In genomic region chr4:155086108-155087024, GRCm38 (mm10) we compare ENCODE assay signal across 8 mouse cellular contexts. TPM values are rescaled to one million over a fixed set of nuclear protein-coding genes. Genes with fewer than 3 reads are reported as not detected.
DNase-seq lines count a peak whose midpoint lies in the region; ATAC-seq and TF ChIP-seq lines count a peak whose summit lies in the region.

Gene Rer1 (minus strand): TSS chr4:155086382.
Gene Morn1 (plus strand): TSS chr4:155086577.

- peaks cover 45% of the 10 kb centered on the region for H3K79me2 ChIP-seq in CH12.LX (replicated peaks; ENCODE audit: control insufficient read depth, extremely low read depth, insufficient read depth, poor library complexity, severe bottlenecking)

- H3K9ac ChIP-seq in CH12.LX (ENCODE audit: insufficient read depth, low read depth) = peak within 1 kb of the TSS; percentile 83
- H3K9ac ChIP-seq in forebrain, embryonic 11.5 days (ENCODE audit: low read length) = peak within 1 kb of the TSS; percentile 82
- H3K9ac ChIP-seq in heart, embryonic 16.5 days (ENCODE audit: low read length) = peak within 1 kb of the TSS; percentile 94
- peak within 1 kb of the TSS; percentile 94 for H3K9ac ChIP-seq in liver, embryonic 15.5 days
- H3K9ac ChIP-seq in neural tube, embryonic 12.5 days = peak within 1 kb of the TSS; percentile 92

- peak; percentile 98 for ATAC-seq in forebrain, embryonic 11.5 days (replicated peaks; ENCODE audit: low FRiP score)
- ATAC-seq in heart, embryonic 16.5 days (replicated peaks; ENCODE audit: extremely low read depth, insufficient read depth, low FRiP score) = peak; percentile 96
- peak; percentile 97 for ATAC-seq in liver, embryonic 15.5 days (ENCODE audit: insufficient read depth)
- ATAC-seq in neural tube, embryonic 12.5 days (ENCODE audit: low FRiP score, low read depth) = peak; percentile 97

- peak within 1 kb of the TSS; percentile 82 for H3K4me2 ChIP-seq in CH12.LX (ENCODE audit: insufficient read depth, low read depth, poor library complexity, severe bottlenecking)
- H3K4me2 ChIP-seq in forebrain, embryonic 11.5 days (ENCODE audit: low read depth, low read length, severe bottlenecking) = peak within 1 kb of the TSS; percentile 88
- peak within 1 kb of the TSS; percentile 97 for H3K4me2 ChIP-seq in heart, embryonic 16.5 days (ENCODE audit: low read depth, low read length)
- peak within 1 kb of the TSS; percentile 98 for H3K4me2 ChIP-seq in liver, embryonic 15.5 days
- peak within 1 kb of the TSS; percentile 97 for H3K4me2 ChIP-seq in neural tube, embryonic 12.5 days (replicated peaks)

- no peaks in the 10 kb centered on the region for H3K27me3 ChIP-seq in CH12.LX (replicated peaks)
- H3K27me3 ChIP-seq in forebrain, embryonic 11.5 days (ENCODE audit: control insufficient read depth, insufficient read depth, low read length) = no peaks in the 10 kb centered on the region
- H3K27me3 ChIP-seq in heart, embryonic 16.5 days (ENCODE audit: control insufficient read depth, insufficient read depth, low read length) = no peaks in the 10 kb centered on the region
- H3K27me3 ChIP-seq in liver, embryonic 15.5 days = no peaks in the 10 kb centered on the region
- no peaks in the 10 kb centered on the region for H3K27me3 ChIP-seq in neural tube, embryonic 12.5 days (replicated peaks)

- peak; percentile 83 for TF ChIP-seq POLR2A in CH12.LX (IDR thresholded peaks at IDR 0.05; ENCODE audit: low read depth, low read length)

- H3K4me3 ChIP-seq in CH12.LX (replicated peaks in 1 of 3; ENCODE audit: low read depth in 2 of 3, low read length in 2 of 3, poor library complexity in 1 of 3) = peak within 1 kb of the TSS; percentile 91 to 99 (median 97)
- H3K4me3 ChIP-seq in forebrain, embryonic 11.5 days (ENCODE audit: low read depth, low read length) = peak within 1 kb of the TSS; percentile 90
- H3K4me3 ChIP-seq in heart, embryonic 16.5 days (ENCODE audit: low read length) = peak within 1 kb of the TSS; percentile 93
- H3K4me3 ChIP-seq in liver, embryonic 15.5 days (replicated peaks) = peak within 1 kb of the TSS; percentile 100
- peak within 1 kb of the TSS; percentile 98 for H3K4me3 ChIP-seq in neural tube, embryonic 12.5 days

- in situ Hi-C loops in CH12.LX (cut with MboI; ENCODE audit: low pct_ligation_motif_present, low pct_unique_long_range_greater_than_20kb, low sequenced_read_pairs) = no loop called here

- H3K36me3 ChIP-seq in CH12.LX (replicated peaks in 1 of 2; ENCODE audit: control insufficient read depth in 1 of 2, insufficient read depth in 1 of 2, low read length in 1 of 2) = peaks cover 14 to 36% of the 10 kb centered on the region in 2 experiments
- H3K36me3 ChIP-seq in forebrain, embryonic 11.5 days (ENCODE audit: control insufficient read depth, insufficient read depth, low read length) = no peaks in the 10 kb centered on the region; the same call in 1 of the 2 replicates
- peaks cover 8% of the 10 kb centered on the region; the same call in 1 of the 2 replicates for H3K36me3 ChIP-seq in heart, embryonic 16.5 days (ENCODE audit: control insufficient read depth, insufficient read depth)
- peaks cover 28% of the 10 kb centered on the region for H3K36me3 ChIP-seq in liver, embryonic 15.5 days (replicated peaks)
- peaks cover 21% of the 10 kb centered on the region for H3K36me3 ChIP-seq in neural tube, embryonic 12.5 days

- no peaks in the 10 kb centered on the region for H3K9me3 ChIP-seq in CH12.LX (replicated peaks; ENCODE audit: low read length)
- H3K9me3 ChIP-seq in forebrain, embryonic 11.5 days (ENCODE audit: control insufficient read depth, low read length) = no peaks in the 10 kb centered on the region
- H3K9me3 ChIP-seq in heart, embryonic 16.5 days (replicated peaks; ENCODE audit: control insufficient read depth, low read length) = no peaks in the 10 kb centered on the region
- no peaks in the 10 kb centered on the region for H3K9me3 ChIP-seq in liver, embryonic 15.5 days (replicated peaks)
- H3K9me3 ChIP-seq in neural tube, embryonic 12.5 days = no peaks in the 10 kb centered on the region

- no peak for TF ChIP-seq CTCF in CH12.LX (conservative IDR thresholded peaks at IDR 0.05 in 1 of 2, IDR thresholded peaks at IDR 0.05 in 1 of 2; ENCODE audit: low read depth in 2 of 2, low read length in 2 of 2)

- H3K27ac ChIP-seq in CH12.LX (ENCODE audit: insufficient read depth, low read depth) = peak within 1 kb of the TSS; percentile 64
- H3K27ac ChIP-seq in forebrain, embryonic 11.5 days (ENCODE audit: low read depth, low read length) = peak within 1 kb of the TSS; percentile 67
- peak within 1 kb of the TSS; percentile 94 for H3K27ac ChIP-seq in heart, embryonic 16.5 days (ENCODE audit: low read length)
- peak within 1 kb of the TSS; percentile 92 for H3K27ac ChIP-seq in liver, embryonic 15.5 days (replicated peaks)
- H3K27ac ChIP-seq in neural tube, embryonic 12.5 days = peak within 1 kb of the TSS; percentile 86

- WGBS in forebrain, embryonic 11.5 days = under 1% methylated on average over 84 of the region's 85 CpGs
- WGBS in heart, embryonic 16.5 days = under 1% methylated on average over 84 of the region's 85 CpGs
- under 1% methylated on average over 85 of the region's 85 CpGs for WGBS in liver, embryonic 15.5 days (ENCODE audit: insufficient replicate concordance)
- WGBS in neural tube, embryonic 12.5 days = under 1% methylated on average over 85 of the region's 85 CpGs

- dilution Hi-C loops in CH12.LX (cut with MboI; ENCODE audit: extremely low pct_ligation_motif_present, extremely low pct_unique_long_range_greater_than_20kb, low sequenced_read_pairs) = no loop called here

- peaks cover 26 to 65% of the 10 kb centered on the region in 2 experiments for H3K4me1 ChIP-seq in CH12.LX (ENCODE audit: control insufficient read depth in 1 of 2, insufficient read depth in 2 of 2)
- peaks cover 13% of the 10 kb centered on the region; the same call in 1 of the 2 replicates for H3K4me1 ChIP-seq in forebrain, embryonic 11.5 days (replicated peaks; ENCODE audit: control insufficient read depth, insufficient read depth, low read length)
- peaks cover 24% of the 10 kb centered on the region for H3K4me1 ChIP-seq in heart, embryonic 16.5 days (ENCODE audit: control insufficient read depth, insufficient read depth, low read length)
- H3K4me1 ChIP-seq in liver, embryonic 15.5 days (replicated peaks) = peaks cover 53% of the 10 kb centered on the region
- H3K4me1 ChIP-seq in neural tube, embryonic 12.5 days = peaks cover 30% of the 10 kb centered on the region

- DNase-seq in CH12.LX (ENCODE audit: extremely low read depth) = peak; percentile 99
- peak; percentile 99 for DNase-seq in c-Kit-positive CD71-positive TER-119-negative erythroid progenitor cells, embryonic 14.5 days (ENCODE audit: low read depth)
- DNase-seq in forebrain, embryonic 11.5 days (ENCODE audit: low spot score) = peak; percentile 100
- DNase-seq in kidney, postnatal 36 days = peak; percentile 100
- peak; percentile 99 for DNase-seq in telencephalon, adult 2 months (ENCODE audit: low read depth, low spot score)

- TF ChIP-seq RAD21 in CH12.LX (IDR thresholded peaks at IDR 0.05; ENCODE audit: low read depth, low read length) = no peak

- no peak for TF ChIP-seq EP300 in CH12.LX (IDR thresholded peaks at IDR 0.05; ENCODE audit: low read length)

TF ChIP-seq in CH12.LX, 34 proteins besides CTCF, POLR2A, EP300 and RAD21 (continues in another document):
- no peak for TF ChIP-seq CHD1 (IDR thresholded peaks at IDR 0.05; ENCODE audit: low read depth, low read length)
- no peak for TF ChIP-seq PAX5 (IDR thresholded peaks at IDR 0.05; ENCODE audit: low read length)
- no peak for TF ChIP-seq USF2 (conservative IDR thresholded peaks at IDR 0.05; ENCODE audit: low read depth, low read length)
- no peak for TF ChIP-seq ZKSCAN1 (IDR thresholded peaks at IDR 0.05; ENCODE audit: borderline replicate concordance, low read depth, low read length)
- peak; percentile 85; the same call in 1 of the 2 replicates for TF ChIP-seq KAT2A (IDR thresholded peaks at IDR 0.05; ENCODE audit: insufficient replicate concordance, low read length)
- TF ChIP-seq NELFE (IDR thresholded peaks at IDR 0.05; ENCODE audit: low read depth, low read length) = peak; percentile 57; the same call in 1 of the 2 replicates
- peak; percentile 94; the same call in 1 of the 2 replicates for TF ChIP-seq E2F4 (IDR thresholded peaks at IDR 0.05; ENCODE audit: insufficient replicate concordance, low read depth, low read length)
- TF ChIP-seq BHLHE40 (IDR thresholded peaks at IDR 0.05; ENCODE audit: low read depth, low read length) = peak; percentile 89
- no peak; the same call in 1 of the 2 replicates for TF ChIP-seq GABPA (IDR thresholded peaks at IDR 0.05; ENCODE audit: insufficient replicate concordance, low read depth, low read length)
- 0 out of 2 replicates have a peak, but pooled peaks have one; percentile 39 for TF ChIP-seq TBP (conservative IDR thresholded peaks at IDR 0.05; ENCODE audit: low read depth, low read length)
- TF ChIP-seq MAX (IDR thresholded peaks at IDR 0.05; ENCODE audit: low read length) = peak; percentile 68
- TF ChIP-seq MXI1 (IDR thresholded peaks at IDR 0.05; ENCODE audit: low read depth, low read length) = peak; percentile 96
- peak; percentile 98 for TF ChIP-seq ELF1 (IDR thresholded peaks at IDR 0.05; ENCODE audit: low read depth, low read length)
- peak; percentile 100 for TF ChIP-seq SIN3A (IDR thresholded peaks at IDR 0.05; ENCODE audit: low read length)
- TF ChIP-seq JUND (conservative IDR thresholded peaks at IDR 0.05; ENCODE audit: low read depth, low read length) = no peak
- peak; percentile 97 for TF ChIP-seq NRF1 (IDR thresholded peaks at IDR 0.05; ENCODE audit: low read depth, low read length)

RNA-seq across cellular contexts. Expression of gene Rer1, which starts in this region (rescaled TPM):
- total RNA-seq in CH12.LX (2012; rRNA removed) (126 and 138 TPM in 2 replicates), CH12.LX (2014; rRNA removed) (221 and 232 TPM in 2 replicates)
- polyA plus RNA-seq in CH12.LX (2012; ENCODE audit: insufficient read length, low read depth) = 123 and 135 TPM in 2 replicates
- polyA plus RNA-seq in forebrain, embryonic 11.5 days (2014; fragmentation: Nextera tagmentation; extraction: Ambion mirVana) = 130 and 137 TPM in 2 replicates
- 116 and 138 TPM in 2 replicates for polyA plus RNA-seq in heart, embryonic 16.5 days (2015; fragmentation: Nextera tagmentation; extraction: Ambion mirVana)
- 78.0 and 81.0 TPM in 2 replicates for polyA plus RNA-seq in liver, embryonic 15.5 days (2015; fragmentation: Nextera tagmentation; extraction: Ambion mirVana)
- polyA plus RNA-seq in neural tube, embryonic 12.5 days (2016; fragmentation: Nextera tagmentation; extraction: Ambion mirVana) = 135 and 137 TPM in 2 replicates

RNA-seq across cellular contexts. Expression of gene Morn1, which starts in this region (rescaled TPM):
- 7.1 and 8.7 TPM in 2 replicates for total RNA-seq in CH12.LX (2012; rRNA removed)
- total RNA-seq in CH12.LX (2014; rRNA removed) = 4.0 and 4.2 TPM in 2 replicates
- polyA plus RNA-seq in CH12.LX (2012; ENCODE audit: insufficient read length, low read depth) = 3.8 and 6.3 TPM in 2 replicates
- 4.8 TPM in 2 replicates for polyA plus RNA-seq in forebrain, embryonic 11.5 days (2014; fragmentation: Nextera tagmentation; extraction: Ambion mirVana)
- 1.8 and 3.0 TPM in 2 replicates for polyA plus RNA-seq in heart, embryonic 16.5 days (2015; fragmentation: Nextera tagmentation; extraction: Ambion mirVana)
- 0.88 and 1.1 TPM in 2 replicates for polyA plus RNA-seq in liver, embryonic 15.5 days (2015; fragmentation: Nextera tagmentation; extraction: Ambion mirVana)
- polyA plus RNA-seq in neural tube, embryonic 12.5 days (2016; fragmentation: Nextera tagmentation; extraction: Ambion mirVana) = 6.0 and 6.1 TPM in 2 replicates

Comparison
In these comparisons a context has a peak if more than half of its experiments do, and no peak if none do; other contexts are left out.
1. Peak in every context shown above with its lines: DNase-seq, ATAC-seq, H3K4me3 ChIP-seq and H3K27ac ChIP-seq.